Mouse (Mus musculus): ENCODE measurements around the gene Duxf3.
A peak's percentile ranks its signal among the peaks of the same experiment; 100 is the strongest.
"Not testable (repeated sequence)": the region's sequence is repeated elsewhere in the genome, so short reads cannot be mapped to it uniquely, and the experiment has no call there.

The Duxf3 gene

DNA sequence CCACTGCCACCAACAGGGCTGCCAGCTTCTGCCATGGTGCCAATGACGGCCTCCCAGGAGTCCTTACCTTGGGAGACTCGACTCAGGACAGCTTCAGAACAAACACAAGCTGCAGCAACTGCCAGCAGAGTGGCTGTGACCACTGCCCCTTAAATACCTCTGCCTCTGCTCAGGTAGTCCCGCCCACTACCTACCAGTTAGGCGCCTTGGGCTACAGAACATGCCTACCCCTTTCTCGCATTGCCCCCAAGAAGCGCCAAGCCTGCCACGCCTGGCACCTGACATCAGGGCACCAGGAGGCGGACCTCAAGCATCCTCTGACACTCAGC, at the start of gene Duxf3:
Gene Duxf3, minus strand, starts transcription at position 35 of the 329 bp plus-strand sequence.
- not testable (repeated sequence) for DNase-seq (ENCODE audit: low spot score)

- DNase-seq (ENCODE audit: low spot score), result no peak
Observed at GRCm38 (mm10) chr10:58282238-58282637, 49.8 kb upstream of the Duxf3 start.

DNA sequence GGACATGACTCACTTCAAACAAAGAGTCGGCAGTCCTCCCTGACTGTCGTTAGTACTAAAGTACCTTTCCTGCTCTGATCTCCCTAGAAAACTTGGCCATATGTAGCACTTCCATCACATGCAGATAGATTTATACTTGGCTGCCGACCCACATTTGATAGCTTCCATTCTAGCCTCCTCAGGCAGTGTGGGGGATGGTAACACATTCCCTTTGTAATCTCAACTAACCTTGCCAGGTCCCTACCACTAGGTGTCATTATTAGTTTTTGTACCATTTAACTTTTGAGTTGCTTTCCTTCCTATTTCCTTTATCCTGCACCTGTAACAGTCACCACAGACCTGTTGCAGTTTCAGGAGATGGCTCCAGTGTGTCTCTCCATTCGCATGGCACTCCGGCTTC, 26.0 kb upstream of the Duxf3 start:
- DNase-seq (ENCODE audit: low spot score), result no peak

DNA sequence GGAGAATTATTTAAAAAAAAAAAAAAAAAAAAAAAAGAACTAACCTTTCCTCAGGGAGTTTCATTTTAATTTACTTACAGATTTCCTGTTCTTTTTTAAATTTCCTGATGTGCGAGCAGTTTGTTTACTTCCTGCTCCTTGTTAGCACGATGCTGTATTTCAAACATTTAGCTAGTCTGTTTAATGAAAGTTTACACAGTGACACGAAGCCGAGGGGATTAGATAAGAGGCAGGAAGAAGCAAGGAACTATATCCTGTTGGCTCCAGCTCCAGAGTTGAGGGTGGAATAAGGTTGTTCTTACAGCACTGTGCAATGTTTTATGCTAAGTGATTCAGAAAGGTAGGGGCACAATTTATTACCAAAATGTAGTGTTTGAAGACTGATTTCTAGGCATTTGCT, 23.5 kb upstream of the Duxf3 start:
- no peak for DNase-seq (ENCODE audit: low spot score)

DNA sequence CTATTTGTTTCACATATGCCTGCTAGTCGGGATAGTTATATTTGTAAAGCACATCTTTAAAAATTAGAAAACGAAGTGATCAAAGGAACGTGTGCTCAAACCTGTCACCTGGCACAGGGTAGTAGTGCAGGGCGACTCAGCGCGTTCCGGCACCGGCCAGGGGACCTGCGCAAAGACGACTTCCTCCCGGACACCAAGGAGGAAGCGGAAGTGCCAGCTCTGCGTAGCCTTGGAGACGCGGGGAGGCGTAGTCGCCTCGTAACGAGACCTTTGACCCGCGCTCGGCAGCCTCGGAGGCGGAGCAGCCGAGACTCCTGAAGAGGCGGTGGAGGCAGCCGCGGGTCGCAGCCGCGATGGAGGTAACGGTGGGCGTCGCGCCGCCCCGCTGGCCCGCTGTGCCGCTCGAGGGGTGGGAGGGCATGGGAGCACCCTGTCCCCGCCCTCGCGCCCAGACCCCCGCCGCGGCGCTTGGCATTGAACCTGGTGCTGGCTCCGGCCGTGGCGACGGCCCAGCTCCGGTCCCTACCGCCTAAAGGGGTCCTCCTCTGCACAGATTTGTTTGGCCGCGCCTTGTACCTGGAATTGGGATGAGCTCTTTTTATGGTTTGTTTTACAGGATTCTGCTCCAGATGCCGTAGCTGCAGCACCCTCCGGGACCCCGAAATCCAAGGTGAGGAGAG, 22.9 kb upstream of the Duxf3 start, which contains the start of gene Gcc2:
Gene Gcc2, plus strand, starts transcription at position 285 of the 680 bp plus-strand sequence.
- DNase-seq (ENCODE audit: low spot score), result peak; percentile 84

- DNase-seq (ENCODE audit: low spot score), result no peak
Observed at GRCm38 (mm10) chr10:58254635-58255175, 22.2 kb upstream of the Duxf3 start.

DNA sequence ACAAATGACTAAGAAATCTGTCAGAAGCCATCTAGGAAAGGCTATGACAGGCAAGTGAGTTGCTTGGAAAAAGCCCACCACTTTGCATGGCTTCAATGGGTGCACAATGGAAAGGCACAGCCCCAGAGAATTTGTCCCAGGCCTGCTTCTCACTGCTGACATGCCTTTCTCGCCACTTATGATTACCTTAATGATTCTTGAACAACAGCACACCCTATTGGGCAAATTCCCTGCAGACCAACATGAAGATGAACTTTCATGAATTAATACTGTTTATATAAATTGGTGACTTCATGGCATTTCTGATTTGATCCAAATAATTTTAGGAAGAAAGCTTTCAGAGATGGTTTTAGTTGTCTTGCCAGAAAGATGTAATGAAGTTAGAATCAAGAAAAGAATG, 17.1 kb upstream of the Duxf3 start:
- DNase-seq (ENCODE audit: low spot score), result no peak

GRCm38 (mm10) chr10:58238984-58239740, 6.7 kb upstream of the Duxf3 start:
- DNase-seq (ENCODE audit: low spot score), result peak; percentile 53

DNA sequence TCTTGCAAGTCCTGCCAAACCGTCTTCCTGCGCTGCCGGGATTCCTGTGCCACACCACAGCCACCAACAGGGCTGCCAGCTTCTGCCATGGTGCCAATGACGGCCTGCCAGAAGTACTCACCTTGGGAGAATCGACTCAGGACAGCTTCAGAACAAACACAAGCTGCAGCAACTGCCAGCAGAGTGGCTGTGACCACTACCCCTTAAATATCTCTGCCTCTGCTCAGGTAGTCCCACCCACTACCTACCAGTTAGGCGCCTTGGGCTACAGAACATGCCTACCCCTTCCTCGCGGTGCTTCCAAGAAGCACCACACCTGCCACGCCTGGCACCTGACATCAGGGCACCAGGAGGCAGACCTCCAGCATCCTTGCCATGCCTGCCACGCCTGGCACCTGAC, 4.1 kb upstream of the Duxf3 start, which contains the start of gene Gm4981:
Gene Gm4981, minus strand, starts transcription at position 89 of the 400 bp plus-strand sequence.
- no peak for DNase-seq (ENCODE audit: low spot score)

DNA sequence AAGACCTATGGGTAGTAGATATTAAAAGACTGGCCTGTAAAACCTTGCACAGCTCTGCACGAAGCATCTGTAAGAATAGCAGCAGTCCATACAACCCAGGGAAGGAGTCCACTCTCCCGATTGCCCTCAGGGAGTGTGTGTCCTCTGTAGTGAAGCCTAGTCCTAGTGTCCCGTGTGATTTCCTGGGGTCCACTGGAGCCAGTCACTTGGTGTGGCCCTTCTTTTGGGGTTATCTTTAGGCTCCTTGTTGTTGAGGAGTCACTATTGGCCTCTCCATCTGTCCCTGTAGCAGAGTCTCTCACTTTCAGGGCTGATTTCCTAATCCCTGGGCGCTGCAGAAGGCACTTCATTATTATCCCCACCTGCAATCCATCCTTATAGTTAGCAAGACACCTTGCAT, 2.5 kb upstream of the Duxf3 start:
- peak; percentile 15 for DNase-seq (ENCODE audit: low spot score)

GRCm38 (mm10) chr10:58233740-58234121, 1.3 kb upstream of the Duxf3 start:
- DNase-seq (ENCODE audit: low spot score), result not testable (repeated sequence)

DNA sequence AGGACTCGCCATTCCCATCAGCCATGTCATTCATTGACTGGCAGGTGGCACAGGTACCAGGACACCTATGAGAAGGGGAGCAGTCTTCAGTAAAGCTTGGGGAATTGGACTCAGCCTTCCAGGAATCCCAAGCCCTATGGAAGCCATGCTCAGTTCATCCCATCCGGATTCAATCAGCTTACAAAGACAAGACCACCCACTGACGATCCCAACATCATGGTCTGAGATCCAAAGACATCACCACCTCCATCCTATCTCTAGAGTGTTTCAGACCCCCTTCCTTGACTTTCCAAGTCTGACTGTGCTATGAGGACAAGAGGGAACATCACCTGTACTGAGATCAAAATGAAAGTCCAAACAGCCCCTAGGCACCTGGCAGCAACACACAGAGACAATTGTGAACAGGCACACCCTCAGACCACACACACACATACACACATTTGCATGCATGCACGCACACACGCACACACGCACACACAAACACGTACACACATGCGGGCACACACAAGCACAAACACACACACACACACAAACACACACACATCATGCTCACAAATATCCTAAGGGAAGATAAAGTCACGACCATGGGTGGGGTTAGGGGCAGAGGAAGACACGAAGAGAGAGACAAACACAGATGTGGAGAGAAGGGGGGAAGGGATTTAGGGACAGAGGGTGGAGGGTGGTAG, 722 bp upstream of the Duxf3 start:
- not testable (repeated sequence) for DNase-seq (ENCODE audit: low spot score)

- DNase-seq (ENCODE audit: low spot score), result peak; percentile 63
Observed at GRCm38 (mm10) chr10:58231779-58232640, 465 bp downstream of the Duxf3 start.

DNA sequence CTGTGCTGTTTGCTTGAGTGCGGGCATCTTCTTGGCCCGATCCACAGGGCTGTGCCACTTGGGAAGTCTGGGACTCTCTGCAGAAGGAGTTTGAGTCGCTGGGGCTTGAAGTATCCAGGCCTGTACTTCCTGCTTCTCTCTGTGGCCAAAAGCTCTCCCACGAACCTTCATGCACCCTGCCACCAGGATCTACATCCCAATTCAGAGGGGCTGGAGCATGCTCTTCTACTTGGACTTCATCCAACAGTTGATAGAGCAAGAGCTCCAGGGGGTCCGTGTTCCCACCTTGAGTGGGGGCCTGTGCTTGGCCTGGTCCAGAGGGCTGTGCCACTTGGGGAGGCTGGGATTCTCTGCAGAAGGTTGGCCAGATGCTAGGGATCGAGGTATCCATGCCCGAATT, 1.4 kb downstream of the Duxf3 start:
- DNase-seq (ENCODE audit: low spot score), result peak; percentile 27

DNA sequence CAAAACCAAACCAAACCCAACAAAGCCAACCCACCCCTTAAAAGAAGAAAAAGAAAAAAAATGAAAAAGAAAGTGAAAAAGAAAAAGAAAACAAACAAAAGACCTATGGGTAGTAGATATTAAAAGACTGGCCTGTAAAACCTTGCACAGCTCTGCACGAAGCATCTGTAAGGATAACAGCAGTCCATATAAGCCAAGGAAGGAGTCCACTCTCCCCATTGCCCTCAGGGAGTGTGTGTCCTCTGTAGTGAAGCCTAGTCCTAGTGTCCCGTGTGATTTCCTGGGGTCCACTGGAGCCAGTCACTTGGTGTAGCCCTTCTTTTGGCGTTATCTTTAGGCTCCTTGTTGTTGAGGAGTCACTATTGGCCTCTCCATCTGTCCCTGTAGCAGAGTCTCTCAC, 2.5 kb downstream of the Duxf3 start:
- not testable (repeated sequence) for DNase-seq (ENCODE audit: low spot score)

GRCm38 (mm10) chr10:58227798-58228197, 4.7 kb downstream of the Duxf3 start:
- peak; percentile 26 for DNase-seq (ENCODE audit: low spot score)

- DNase-seq (ENCODE audit: low spot score), result peak; percentile 19
Observed at GRCm38 (mm10) chr10:58226357-58226756, 6.1 kb downstream of the Duxf3 start.

GRCm38 (mm10) chr10:58224827-58225785, 7.4 kb downstream of the Duxf3 start, which contains the start of gene AW822073:
TSS of gene AW822073 (minus strand) at chr10:58224930.
- DNase-seq (ENCODE audit: low spot score), result peak; percentile 27

DNA sequence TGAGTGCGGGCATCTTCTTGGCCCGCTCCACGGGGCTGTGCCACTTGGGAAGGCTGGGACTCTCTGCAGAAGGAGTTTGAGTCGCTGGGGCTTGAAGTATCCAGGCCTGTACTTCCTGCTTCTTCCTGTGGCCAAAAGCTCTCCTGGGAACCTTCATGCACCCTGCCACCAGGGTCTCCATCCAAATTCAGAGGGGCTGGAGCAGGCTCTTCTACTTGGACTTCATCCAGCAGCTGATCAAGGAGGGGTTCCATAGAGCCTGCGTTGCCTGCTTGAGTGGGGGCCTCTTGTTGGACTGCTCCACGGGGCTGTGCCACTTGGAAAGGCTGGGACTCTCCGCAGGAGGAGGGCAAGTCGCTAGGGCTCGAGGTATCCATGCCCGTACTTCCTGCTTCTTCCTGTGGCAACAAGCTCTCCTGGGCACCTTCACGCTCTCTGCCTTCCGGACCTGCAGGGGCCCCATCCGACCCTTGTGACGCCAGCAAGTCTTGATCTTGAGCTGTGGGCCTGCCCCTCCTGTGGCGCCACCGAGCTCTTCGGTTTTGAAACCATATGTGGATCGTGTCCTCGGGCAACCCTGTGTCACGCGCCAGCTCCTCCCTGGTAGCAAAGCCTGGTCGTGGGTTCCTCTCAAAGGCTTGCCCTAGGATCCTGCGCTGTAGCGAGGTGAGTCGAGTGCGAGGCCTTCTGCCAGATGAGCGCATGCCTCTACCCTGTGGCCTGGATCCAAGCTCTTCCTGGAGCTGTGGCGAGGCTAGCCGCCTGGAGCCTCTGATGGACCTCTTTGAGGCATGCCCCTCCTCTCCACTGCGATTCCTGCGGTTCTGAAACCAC, 8.3 kb downstream of the Duxf3 start:
- peak; percentile 42 for DNase-seq (ENCODE audit: low spot score)
